Mouse (Mus musculus): Measurements from ENCODE around the gene Gucy1b1.

- TF ChIP-seq GATA1 (IDR thresholded peaks at IDR 0.05; ENCODE audit: low read length) = no peak
- no peak for TF ChIP-seq TAL1 (IDR thresholded peaks at IDR 0.05; ENCODE audit: low read length)
These were observed 29.6 kb downstream of the Gucy1b1 start for GRCm38 (mm10) chr3:82044902-82045301.

All from erythroblast, embryonic 14.5 days (primary cell).